Mouse (Mus musculus) adrenal gland (tissue): Measurements from ENCODE around the gene Usp25.

Experiments
- intact Hi-C: fragments of 180-260 bp; cut with DNase I; formaldehyde crosslinking; loops from one replicate; pipeline ENCODE4 v1.15.1; 2025

Usp25 gene

DNA sequence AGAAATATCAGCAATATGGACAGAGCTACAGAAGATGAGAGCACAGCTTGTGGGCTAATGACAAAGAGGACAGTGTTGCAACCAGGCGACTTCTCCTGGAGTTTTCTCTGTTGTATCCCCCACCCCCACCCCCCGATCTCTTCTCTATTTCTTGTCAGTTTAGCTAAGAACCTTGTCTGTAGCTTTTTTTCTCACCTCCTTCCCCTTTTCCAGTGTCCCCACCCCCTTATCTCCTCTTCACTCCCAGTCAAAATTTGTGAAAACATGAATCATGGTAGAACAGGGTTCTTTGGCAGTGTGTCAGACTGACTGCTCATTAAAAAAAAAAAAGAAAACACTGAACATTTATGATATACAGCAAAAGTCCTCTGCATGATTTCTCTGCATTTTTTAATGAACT lies 16.9 kb downstream of the Usp25 start:
- intact Hi-C loops: no loop called here

DNA sequence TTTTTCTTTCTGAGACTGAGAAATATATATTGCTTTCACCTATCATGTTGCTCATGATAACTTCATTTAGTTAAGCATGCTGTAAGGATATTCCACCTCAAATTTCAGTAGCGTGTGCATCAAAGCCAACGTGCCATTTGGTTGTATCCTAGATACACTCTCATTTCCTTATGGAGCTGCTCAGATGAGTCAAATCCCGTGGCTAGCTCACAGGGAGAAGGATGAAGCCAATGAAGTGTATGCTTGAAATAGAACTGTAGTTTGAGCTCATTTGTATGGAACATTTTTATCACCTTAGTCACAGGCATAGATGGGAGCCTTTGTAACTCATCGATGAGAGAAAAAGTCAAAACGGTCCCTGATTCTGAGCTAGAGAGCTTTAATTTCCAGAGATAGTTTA lies 20.8 kb downstream of the Usp25 start:
- intact Hi-C loops: no loop called here

- intact Hi-C loops: no loop called here
Measured at GRCm38 (mm10) chr16:77034751-77035150, 21.2 kb downstream of the Usp25 start.

GRCm38 (mm10) chr16:77041573-77041972 lies 28.1 kb downstream of the Usp25 start:
- intact Hi-C loops: no loop called here

GRCm38 (mm10) chr16:77043499-77043898 lies 30.0 kb downstream of the Usp25 start:
- intact Hi-C loops: no loop called here

GRCm38 (mm10) chr16:77054184-77054583 lies 40.7 kb downstream of the Usp25 start:
- intact Hi-C loops: no loop called here

GRCm38 (mm10) chr16:77055519-77056159 lies 42.1 kb downstream of the Usp25 start:
- intact Hi-C loops: no loop called here

DNA sequence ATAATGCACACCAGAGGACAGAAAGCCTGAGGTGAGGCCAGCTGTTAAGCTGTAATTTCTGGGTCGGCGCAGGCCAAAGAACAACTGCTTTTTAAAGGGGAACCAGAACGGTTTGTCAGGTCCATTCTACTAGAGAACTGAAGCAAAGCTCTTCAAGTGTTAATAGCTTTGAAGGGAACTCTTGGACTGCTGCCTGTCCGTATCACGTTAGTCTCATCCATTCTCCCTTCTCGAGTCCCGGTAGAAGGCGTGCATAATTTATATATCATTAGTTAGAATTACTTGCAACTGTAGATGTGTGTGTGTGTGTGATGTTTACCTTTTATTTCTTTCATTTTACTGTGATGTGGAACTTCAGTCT lies 42.6 kb downstream of the Usp25 start:
- intact Hi-C loops: no loop called here

- intact Hi-C loops: no loop called here
Measured at GRCm38 (mm10) chr16:77058567-77058966, 45.1 kb downstream of the Usp25 start.

GRCm38 (mm10) chr16:77060166-77060565 lies 46.7 kb downstream of the Usp25 start:
- intact Hi-C loops: no loop called here

- intact Hi-C loops: no loop called here
Measured at GRCm38 (mm10) chr16:77063916-77064315, 50.4 kb downstream of the Usp25 start.

- intact Hi-C loops: no loop called here
Measured at GRCm38 (mm10) chr16:77076954-77077735, 63.6 kb downstream of the Usp25 start.

DNA sequence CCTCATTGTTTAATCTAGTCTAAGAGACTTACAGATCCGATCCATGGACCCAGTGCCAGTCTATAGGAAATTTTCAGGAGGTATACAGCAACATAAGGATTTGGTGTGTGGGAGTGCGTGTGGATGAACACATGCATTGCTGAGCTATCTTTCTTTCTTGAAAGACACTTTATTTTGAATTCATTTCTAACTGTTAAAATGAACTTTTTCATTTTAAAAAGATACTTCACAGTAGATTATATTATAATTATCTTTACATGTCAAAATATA lies 64.2 kb downstream of the Usp25 start:
- intact Hi-C loops: no loop called here

GRCm38 (mm10) chr16:77084071-77084470 lies 70.6 kb downstream of the Usp25 start:
- intact Hi-C loops: no loop called here

- intact Hi-C loops: no loop called here
Measured at GRCm38 (mm10) chr16:77089806-77090205, 76.3 kb downstream of the Usp25 start.

DNA sequence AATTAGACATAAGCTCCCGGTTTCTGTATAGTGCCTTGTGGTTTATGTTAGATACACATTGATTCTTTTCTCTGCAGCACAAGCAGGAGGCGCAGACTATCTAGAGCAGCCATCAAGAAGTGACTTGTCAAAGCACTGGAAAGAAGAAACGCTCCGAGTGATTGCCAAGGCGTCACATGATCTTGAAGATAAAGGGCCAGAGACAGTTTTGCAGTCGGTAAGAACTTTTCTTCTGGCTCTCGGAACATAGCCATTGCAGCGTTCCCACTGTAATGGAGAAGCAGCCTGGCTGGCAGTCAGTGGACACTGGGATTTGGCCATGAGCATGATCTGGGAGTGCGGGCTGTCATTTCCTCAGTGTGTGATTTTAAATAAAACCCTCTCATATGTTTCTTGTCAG lies 80.0 kb downstream of the Usp25 start:
- intact Hi-C loops: no loop called here

DNA sequence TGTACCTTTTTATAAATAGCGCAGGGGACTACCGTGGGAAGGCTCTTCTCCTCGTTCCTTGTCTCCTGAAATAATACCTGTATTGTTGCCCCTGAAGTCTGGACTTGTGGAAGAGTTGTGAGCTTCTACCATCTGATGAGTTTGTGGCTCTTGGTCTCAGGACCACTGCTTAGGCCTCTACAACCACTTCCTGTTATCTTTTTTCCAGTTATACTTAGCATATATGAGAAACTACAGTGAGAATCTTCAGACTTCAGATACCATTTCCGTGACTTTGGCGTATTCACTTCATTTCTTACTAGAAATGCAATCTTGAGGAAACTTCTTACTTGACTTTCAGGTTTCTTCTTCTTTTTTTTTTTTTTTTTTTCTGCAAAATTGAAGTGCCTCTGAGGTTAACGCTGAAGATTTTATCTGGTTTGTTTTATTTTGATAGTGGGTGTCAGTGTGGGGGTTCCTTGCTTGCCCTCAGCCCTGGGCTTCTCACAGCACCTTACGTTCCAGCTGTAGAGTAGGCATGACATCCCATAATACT lies 81.6 kb downstream of the Usp25 start:
- intact Hi-C loops: no loop called here

- intact Hi-C loops: no loop called here
Measured at GRCm38 (mm10) chr16:77099018-77099869, 85.7 kb downstream of the Usp25 start.

DNA sequence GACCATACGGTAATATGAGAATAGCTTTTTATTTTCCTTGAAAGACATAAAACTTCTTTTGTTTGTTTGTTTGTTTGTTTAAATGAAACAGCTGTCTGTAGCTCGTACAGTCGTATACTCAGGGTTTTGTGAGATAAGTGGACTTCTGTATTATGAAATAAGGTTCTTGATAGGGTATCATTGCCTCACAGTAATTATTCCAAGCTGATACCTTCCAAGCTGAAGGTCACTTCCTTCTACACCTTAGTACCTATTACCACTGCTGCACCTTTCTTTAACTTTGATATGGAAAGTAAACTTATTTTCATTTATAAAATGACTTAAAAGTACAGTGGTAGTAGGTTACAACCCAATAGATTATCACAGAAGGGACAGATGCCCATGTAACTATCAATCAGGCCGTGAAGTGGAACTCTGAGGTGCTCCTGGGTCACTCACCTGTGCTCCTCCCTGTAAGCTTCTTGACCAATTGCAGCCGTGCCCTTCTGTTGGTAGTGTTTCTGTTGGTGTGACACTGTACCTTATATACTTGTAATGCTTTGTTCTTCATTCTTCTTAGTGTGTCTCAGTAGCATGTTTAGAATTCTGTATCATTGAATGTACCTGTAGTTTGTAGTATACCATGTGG lies 90.2 kb downstream of the Usp25 start:
- intact Hi-C loops: no loop called here

- intact Hi-C loops: no loop called here
Measured at GRCm38 (mm10) chr16:77111268-77111667, 97.8 kb downstream of the Usp25 start.

- intact Hi-C loops: no loop called here
Measured at GRCm38 (mm10) chr16:77125908-77126307, 112.4 kb downstream of the Usp25 start.

DNA sequence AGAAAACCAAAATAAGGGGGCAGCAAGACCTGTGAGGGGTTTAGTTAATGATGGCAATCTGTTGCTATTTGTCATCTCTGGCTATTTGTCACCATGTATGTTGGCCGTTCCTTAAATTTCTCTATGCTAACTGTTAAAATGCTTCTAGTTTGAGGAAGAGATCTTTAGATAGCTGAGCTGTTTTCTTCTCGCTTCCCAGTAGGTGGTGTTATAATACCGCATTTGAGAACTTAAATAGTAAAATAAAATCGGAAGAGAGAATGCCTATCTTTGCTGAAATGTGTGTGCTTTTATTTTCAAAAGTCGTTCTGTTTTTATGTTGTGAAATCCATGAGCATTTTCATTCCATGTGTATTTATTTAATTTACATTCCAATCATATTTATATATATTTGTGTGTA lies 115.2 kb downstream of the Usp25 start:
- intact Hi-C loops: no loop called here
